Mouse (Mus musculus) right cerebral cortex, postnatal 36 days (tissue): ENCODE measurements around the gene Rasgrp3.
A peak's percentile ranks its signal among the peaks of the same experiment; 100 is the strongest.

Experiments
- DNase-seq, 2 experiments: peaks; one replicate each; pipeline ENCODE4 v3.0.0; 2022; ENCODE audit warnings: low spot score in 2 of 2, mixed read lengths in 1 of 2

Rasgrp3 gene

GRCm38 (mm10) chr17:75538431-75538830 lies 102.7 kb downstream of the Rasgrp3 start:
- DNase-seq, result no peak

- no peak for DNase-seq
Observed at GRCm38 (mm10) chr17:75539130-75539529, 103.4 kb downstream of the Rasgrp3 start.

- no peak for DNase-seq
Observed at GRCm38 (mm10) chr17:75539841-75540240, 104.1 kb downstream of the Rasgrp3 start.

GRCm38 (mm10) chr17:75543434-75543833 lies 107.7 kb downstream of the Rasgrp3 start:
- no peak for DNase-seq

- no peak for DNase-seq
Observed at GRCm38 (mm10) chr17:75544262-75544661, 108.6 kb downstream of the Rasgrp3 start.

- DNase-seq, result no peak
Observed at GRCm38 (mm10) chr17:75550771-75551413, 115.2 kb downstream of the Rasgrp3 start.

GRCm38 (mm10) chr17:75551512-75552400 lies 116.1 kb downstream of the Rasgrp3 start, which contains the start of gene Fam98a:
Gene Fam98a, minus strand, starts transcription at chr17:75551946.
- DNase-seq, result peak; percentile 96

- no peak for DNase-seq
Observed at GRCm38 (mm10) chr17:75557031-75557430, 121.3 kb downstream of the Rasgrp3 start.

- DNase-seq, result no peak
Observed at GRCm38 (mm10) chr17:75558041-75558440, 122.3 kb downstream of the Rasgrp3 start.

GRCm38 (mm10) chr17:75575608-75576007 lies 139.9 kb downstream of the Rasgrp3 start:
- DNase-seq, result no peak
